In the genomic region with DNA sequence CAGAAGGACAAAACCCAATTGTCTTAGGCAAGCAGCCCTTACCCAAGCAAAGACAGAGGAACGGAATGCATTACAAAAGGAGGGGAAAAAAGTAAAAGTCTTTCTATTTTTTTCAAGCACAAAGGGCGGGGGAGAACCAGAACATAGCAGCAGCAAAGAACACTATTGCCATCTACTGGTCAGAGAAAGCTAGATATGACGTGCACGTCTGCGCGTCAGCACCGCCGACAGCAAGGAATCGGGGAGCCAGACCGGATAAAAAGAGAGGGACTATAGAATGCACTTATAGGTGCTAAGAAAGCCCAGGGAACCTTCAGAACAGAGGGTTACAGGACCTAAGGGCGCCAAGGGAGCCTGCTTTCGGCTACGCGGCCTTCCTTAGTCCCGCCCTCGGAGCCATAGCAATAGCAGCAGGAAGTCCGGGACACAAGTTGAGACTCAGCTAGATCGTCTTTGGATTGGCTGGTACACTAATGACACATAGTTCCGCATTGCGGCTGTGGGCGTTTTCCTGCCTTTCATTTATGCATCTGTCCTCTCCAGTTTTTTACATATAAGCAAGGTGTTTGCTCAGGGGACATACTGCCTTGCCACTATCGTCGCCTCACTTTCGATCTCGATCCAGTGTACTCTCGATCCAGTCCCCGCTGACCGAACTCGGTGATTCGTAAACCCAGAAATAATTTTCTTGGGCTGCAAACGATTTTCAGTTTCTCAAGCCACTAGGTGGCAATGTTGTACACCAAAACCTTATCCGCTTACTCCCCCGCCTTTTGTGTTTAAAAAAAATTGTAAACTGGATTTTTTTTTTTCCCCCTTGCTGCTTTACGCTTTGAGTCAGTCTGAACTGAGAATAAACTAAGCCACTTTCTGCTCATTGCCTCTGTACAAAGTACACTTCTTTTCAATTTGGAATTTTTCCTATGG, we compare ENCODE assay signal across 8 mouse cellular contexts. TPM values are rescaled to one million over a fixed set of nuclear protein-coding genes. Genes with fewer than 3 reads are reported as not detected.
DNase-seq lines count a peak whose midpoint lies in the region; ATAC-seq and TF ChIP-seq lines count a peak whose summit lies in the region.

No protein-coding gene starts in this region.

- intact Hi-C loops in heart, postnatal 10 days (cut with DNase I): loop anchor here (1.0 kb wide), 1 partner anchor 19 kb away; a partner anchor contains a TSS

- no peaks in the 10 kb centered on the region for H3K36me3 ChIP-seq in CH12.LX (replicated peaks in 1 of 2; ENCODE audit: control insufficient read depth in 1 of 2, insufficient read depth in 1 of 2, low read length in 1 of 2)
- H3K36me3 ChIP-seq in forebrain, embryonic 12.5 days (replicated peaks): no peaks in the 10 kb centered on the region
- no peaks in the 10 kb centered on the region for H3K36me3 ChIP-seq in liver, postnatal 0 days (replicated peaks; ENCODE audit: insufficient read depth, low read length)
- no peaks in the 10 kb centered on the region for H3K36me3 ChIP-seq in neural tube, embryonic 14.5 days (ENCODE audit: control insufficient read depth, insufficient read depth, low read length)

- peak; percentile 37; the same call in 1 of the 2 replicates for TF ChIP-seq POLR2A in CH12.LX (IDR thresholded peaks at IDR 0.05; ENCODE audit: low read depth, low read length)

- dilution Hi-C loops in CH12.LX (cut with MboI; ENCODE audit: extremely low pct_ligation_motif_present, extremely low pct_unique_long_range_greater_than_20kb, low sequenced_read_pairs): no loop called here

- in situ Hi-C loops in CH12.LX (cut with MboI; ENCODE audit: low pct_ligation_motif_present, low pct_unique_long_range_greater_than_20kb, low sequenced_read_pairs): no loop called here

- TF ChIP-seq RAD21 in CH12.LX (IDR thresholded peaks at IDR 0.05; ENCODE audit: low read depth, low read length): peak; percentile 88

- no peaks in the 10 kb centered on the region for H3K9me3 ChIP-seq in CH12.LX (replicated peaks; ENCODE audit: low read length)
- H3K9me3 ChIP-seq in forebrain, embryonic 12.5 days: no peaks in the 10 kb centered on the region
- H3K9me3 ChIP-seq in liver, postnatal 0 days (ENCODE audit: low read length): no peaks in the 10 kb centered on the region
- H3K9me3 ChIP-seq in neural tube, embryonic 14.5 days (ENCODE audit: control insufficient read depth, low read length): no peaks in the 10 kb centered on the region

- H3K4me1 ChIP-seq in CH12.LX (ENCODE audit: control insufficient read depth in 1 of 2, insufficient read depth in 2 of 2): no peaks in the 10 kb centered on the region
- no peaks in the 10 kb centered on the region for H3K4me1 ChIP-seq in forebrain, embryonic 12.5 days
- H3K4me1 ChIP-seq in liver, postnatal 0 days (ENCODE audit: insufficient read depth): peaks cover 2% of the 10 kb centered on the region; the same call in 1 of the 2 replicates
- no peaks in the 10 kb centered on the region for H3K4me1 ChIP-seq in neural tube, embryonic 14.5 days (ENCODE audit: control insufficient read depth, insufficient read depth, low read length)

- H3K4me2 ChIP-seq in CH12.LX (ENCODE audit: insufficient read depth, low read depth, poor library complexity, severe bottlenecking): peak overlapping the region; percentile 13; the same call in 1 of the 2 replicates
- H3K4me2 ChIP-seq in forebrain, embryonic 12.5 days: peak overlapping the region; percentile 26
- H3K4me2 ChIP-seq in liver, postnatal 0 days (ENCODE audit: low read depth, low read length): peak overlapping the region; percentile 45
- H3K4me2 ChIP-seq in neural tube, embryonic 14.5 days (ENCODE audit: low read depth, low read length): peak overlapping the region; percentile 23; the same call in 1 of the 2 replicates

- peak overlapping the region; percentile 49; the same call in 1 of the 2 replicates for H3K9ac ChIP-seq in CH12.LX (ENCODE audit: insufficient read depth, low read depth)
- H3K9ac ChIP-seq in forebrain, embryonic 12.5 days: peak overlapping the region; percentile 29; the same call in 1 of the 2 replicates
- peak overlapping the region; percentile 58 for H3K9ac ChIP-seq in liver, postnatal 0 days (replicated peaks)
- peak overlapping the region; percentile 58 for H3K9ac ChIP-seq in neural tube, embryonic 14.5 days (replicated peaks; ENCODE audit: low read depth, low read length)

- peak; percentile 18 to 74; a peak in 3 of 4 replicates for TF ChIP-seq CTCF in CH12.LX (conservative IDR thresholded peaks at IDR 0.05 in 1 of 2, IDR thresholded peaks at IDR 0.05 in 1 of 2; ENCODE audit: low read depth in 2 of 2, low read length in 2 of 2)
- peak; percentile 96 for TF ChIP-seq CTCF in liver, postnatal 0 days (IDR thresholded peaks at IDR 0.05; ENCODE audit: low read depth)

- H3K4me3 ChIP-seq in CH12.LX (replicated peaks in 1 of 3; ENCODE audit: low read depth in 2 of 3, low read length in 2 of 3, poor library complexity in 1 of 3): peak overlapping the region; percentile 53 to 70 (median 54)
- peak overlapping the region; percentile 43 for H3K4me3 ChIP-seq in forebrain, embryonic 12.5 days (replicated peaks)
- peak overlapping the region; percentile 58 for H3K4me3 ChIP-seq in liver, postnatal 0 days (ENCODE audit: low read depth, low read length)
- H3K4me3 ChIP-seq in neural tube, embryonic 14.5 days (ENCODE audit: low read depth, low read length): peak overlapping the region; percentile 40

- peak overlapping the region; percentile 86 for H3K27ac ChIP-seq in CH12.LX (ENCODE audit: insufficient read depth, low read depth)
- peak overlapping the region; percentile 84 for H3K27ac ChIP-seq in forebrain, embryonic 12.5 days
- peak overlapping the region; percentile 81 for H3K27ac ChIP-seq in liver, postnatal 0 days (ENCODE audit: low read depth)
- peak overlapping the region; percentile 85 for H3K27ac ChIP-seq in neural tube, embryonic 14.5 days (ENCODE audit: low read depth, low read length)

- no peaks in the 10 kb centered on the region for H3K79me2 ChIP-seq in CH12.LX (replicated peaks; ENCODE audit: control insufficient read depth, extremely low read depth, insufficient read depth, poor library complexity, severe bottlenecking)

- WGBS in forebrain, embryonic 12.5 days: 2% methylated on average over 34 of the region's 34 CpGs
- WGBS in large intestine, adult 2 months: under 1% methylated on average over 34 of the region's 34 CpGs
- WGBS in liver, postnatal 0 days (ENCODE audit: insufficient replicate concordance): 0% methylated on average over 28 of the region's 34 CpGs
- WGBS in neural tube, embryonic 14.5 days: 1% methylated on average over 34 of the region's 34 CpGs

- peak; percentile 77 for TF ChIP-seq EP300 in CH12.LX (IDR thresholded peaks at IDR 0.05; ENCODE audit: low read length)
- peak; percentile 76 for TF ChIP-seq EP300 in liver, postnatal 0 days (IDR thresholded peaks at IDR 0.05; ENCODE audit: low read depth)

- ATAC-seq in forebrain, embryonic 12.5 days (ENCODE audit: low FRiP score): peak; percentile 96
- ATAC-seq in liver, postnatal 0 days: peak; percentile 99
- peak; percentile 98 for ATAC-seq in neural tube, embryonic 14.5 days (ENCODE audit: low read depth)

- DNase-seq in CH12.LX (ENCODE audit: extremely low read depth): peak; percentile 80
- DNase-seq in c-Kit-positive CD71-positive TER-119-negative erythroid progenitor cells, embryonic 14.5 days (ENCODE audit: low read depth): peak; percentile 67
- DNase-seq in heart, postnatal 10 days: peak; percentile 87 to 93
- DNase-seq in large intestine, adult 2 months (ENCODE audit: low read depth, low spot score): peak; percentile 56
- peak; percentile 85 for DNase-seq in liver, postnatal 0 days
- DNase-seq in testis, postnatal 10 days (ENCODE audit: low spot score): peak; percentile 78

- H3K27me3 ChIP-seq in CH12.LX (replicated peaks): no peaks in the 10 kb centered on the region
- H3K27me3 ChIP-seq in forebrain, embryonic 12.5 days: no peaks in the 10 kb centered on the region
- H3K27me3 ChIP-seq in liver, postnatal 0 days (ENCODE audit: insufficient read depth, low read length): no peaks in the 10 kb centered on the region
- H3K27me3 ChIP-seq in neural tube, embryonic 14.5 days (ENCODE audit: control insufficient read depth, insufficient read depth, low read length): no peaks in the 10 kb centered on the region

TF ChIP-seq in CH12.LX, 34 proteins besides CTCF, POLR2A, EP300 and RAD21 (continues in another document):
- TF ChIP-seq JUN (IDR thresholded peaks at IDR 0.05; ENCODE audit: insufficient read depth, low read depth, low read length) (peak; percentile 45), GABPA (IDR thresholded peaks at IDR 0.05; ENCODE audit: insufficient replicate concordance, low read depth, low read length) (no peak), MAFK (IDR thresholded peaks at IDR 0.05; ENCODE audit: insufficient replicate concordance, low read length) (0 out of 2 replicates have a peak, but pooled peaks have one; percentile 39), UBTF (IDR thresholded peaks at IDR 0.05; ENCODE audit: low read depth, low read length) (peak; percentile 89; the same call in 1 of the 2 replicates), MYC (IDR thresholded peaks at IDR 0.05; ENCODE audit: low read depth, low read length) (no peak), ZMIZ1 (IDR thresholded peaks at IDR 0.05; ENCODE audit: low read depth, low read length) (peak; percentile 49), MEF2A (IDR thresholded peaks at IDR 0.05; ENCODE audit: borderline replicate concordance, low read depth, low read length) (peak; percentile 35), JUND (conservative IDR thresholded peaks at IDR 0.05; ENCODE audit: low read depth, low read length) (peak; percentile 50), RCOR1 (conservative IDR thresholded peaks at IDR 0.05; ENCODE audit: low read depth, low read length) (no peak), IRF4 (IDR thresholded peaks at IDR 0.05; ENCODE audit: low read depth, low read length) (peak; percentile 88), CHD2 (IDR thresholded peaks at IDR 0.05; ENCODE audit: low read length) (peak; percentile 23; the same call in 1 of the 2 replicates), NELFE (IDR thresholded peaks at IDR 0.05; ENCODE audit: low read depth, low read length) (no peak), ETS1 (conservative IDR thresholded peaks at IDR 0.05; ENCODE audit: low read depth, low read length) (peak; percentile 78), USF1 (IDR thresholded peaks at IDR 0.05; ENCODE audit: low read depth, low read length) (no peak), E2F4 (IDR thresholded peaks at IDR 0.05; ENCODE audit: insufficient replicate concordance, low read depth, low read length) (0 out of 2 replicates have a peak, but pooled peaks have one; percentile 59)

RNA-seq across cellular contexts. Expression of a gene that starts 19.2 kb away (rescaled TPM):
- total RNA-seq in CH12.LX (2012; rRNA removed) (13.0 and 17.9 TPM in 2 replicates), CH12.LX (2014; rRNA removed) (57.0 and 57.2 TPM in 2 replicates)
- polyA plus RNA-seq in CH12.LX (2012; ENCODE audit: insufficient read length, low read depth): 38.3 and 45.0 TPM in 2 replicates
- 44.0 and 44.3 TPM in 2 replicates for polyA plus RNA-seq in forebrain, embryonic 12.5 days (2016; fragmentation: Nextera tagmentation; extraction: Ambion mirVana)
- total RNA-seq in heart, postnatal 10 days (2021): 1 to 10 TPM; 6.2 to 7.8 TPM
- 4.1 and 4.2 TPM in 2 replicates for polyA plus RNA-seq in large intestine, adult 2 months (2012; rRNA removed)
- polyA plus RNA-seq in liver, postnatal 0 days (2015; fragmentation: Nextera tagmentation; extraction: Ambion mirVana): 9.9 and 10.0 TPM in 2 replicates
- 76.2 and 93.6 TPM in 2 replicates for polyA plus RNA-seq in neural tube, embryonic 14.5 days (2014; fragmentation: Nextera tagmentation; extraction: Ambion mirVana)

Comparison
In these comparisons a context has a peak if more than half of its experiments do, and no peak if none do; other contexts are left out.
1. Peak in every context shown above with its lines: DNase-seq, ATAC-seq, H3K4me3 ChIP-seq and H3K27ac ChIP-seq.